Mouse (Mus musculus) heart, embryonic 14.5 days (tissue): ENCODE data around the gene Atp5b. TPM values are rescaled to one million over a fixed set of nuclear protein-coding genes. Genes with fewer than 3 reads are reported as not detected.
A peak's percentile ranks its signal among the peaks of the same experiment; 100 is the strongest.

Experiments
- ATAC-seq: fragments of 200-750 bp; cut with Nextera tagmentation; 2 replicates; pipeline ENCODE4 v1.8.0; 2017; ENCODE audit warnings: low read depth, moderate TSS enrichment; ENCODE audit not compliant: insufficient number of reproducible peaks, insufficient read depth, low FRiP score
- H3K27ac ChIP-seq, 2 experiments: fragments of 200-500 bp in 1 of 2; fragments of 300-500 bp in 1 of 2; sonication (generic) in 1 of 2; replicated peaks in 1 of 2; 2 replicates each; pipeline ENCODE4 v1.5.1; 2012 to 2014; ENCODE audit warnings: low read depth in 2 of 2, low read length in 2 of 2, control low read depth in 1 of 2, mild to moderate bottlenecking in 1 of 2, mixed read lengths in 1 of 2; ENCODE audit not compliant: control insufficient read depth in 1 of 2, insufficient read depth in 1 of 2
- H3K27me3 ChIP-seq: fragments of 300-500 bp; sonication (generic); 2 replicates; pipeline ENCODE4 v1.6.1; 2014; ENCODE audit warnings: mild to moderate bottlenecking, low read length, control low read depth; ENCODE audit not compliant: control insufficient read depth, insufficient read depth
- H3K36me3 ChIP-seq: fragments of 300-500 bp; sonication (generic); 2 replicates; pipeline ENCODE4 v1.6.1; 2014; ENCODE audit warnings: mild to moderate bottlenecking, control low read depth, low read length, mixed read lengths; ENCODE audit not compliant: control insufficient read depth, insufficient read depth
- H3K4me1 ChIP-seq, 2 experiments: fragments of 200-500 bp in 1 of 2; fragments of 300-500 bp in 1 of 2; sonication (generic) in 1 of 2; 2 replicates each; pipeline ENCODE4 v1.6.1; 2012 to 2014; ENCODE audit warnings: low read length in 2 of 2, control low read depth in 1 of 2, mixed read lengths in 1 of 2; ENCODE audit not compliant: control insufficient read depth in 2 of 2, insufficient read depth in 2 of 2
- H3K4me2 ChIP-seq: fragments of 300-500 bp; sonication (generic); 2 replicates; pipeline ENCODE4 v1.6.1; 2014; ENCODE audit warnings: mild to moderate bottlenecking, low read length
- H3K4me3 ChIP-seq, 2 experiments: fragments of 200-500 bp in 1 of 2; fragments of 300-500 bp in 1 of 2; sonication (generic) in 1 of 2; 2 replicates each; pipeline ENCODE4 v1.5.1; 2012 to 2014; ENCODE audit warnings: low read length in 2 of 2, mild to moderate bottlenecking in 2 of 2, control low read depth in 1 of 2, low read depth in 1 of 2, moderate library complexity in 1 of 2; ENCODE audit not compliant: control insufficient read depth in 1 of 2, insufficient read depth in 1 of 2
- H3K9ac ChIP-seq: fragments of 300-500 bp; sonication (generic); 2 replicates; pipeline ENCODE4 v1.6.1; 2014; ENCODE audit warnings: mild to moderate bottlenecking, low read length
- H3K9me3 ChIP-seq: fragments of 300-500 bp; sonication (generic); 2 replicates; pipeline ENCODE4 v1.6.1; 2016; ENCODE audit warnings: low read length, control low read depth; ENCODE audit not compliant: control insufficient read depth
- WGBS: fragments of 180-500 bp; shearing (Covaris S2); extraction: QIAGEN DNeasy Blood & Tissue Kit; methylation state at CpG from one replicate; pipeline ENCODE4 v1.1.7; 2014; 5-methylcytosine and 5-hydroxymethylcytosine counted together
- polyA plus RNA-seq: library from polyadenylated mRNA; unstranded; fragments of >200 nt; fragmentation: Nextera tagmentation; extraction: Ambion mirVana; gene quantifications from 2 replicates; pipeline ENCODE4 v1.2.1, GENCODE M21; 2014

The Atp5b gene
- polyA plus RNA-seq, 1 experiment from 2014 or later, result 6,412 TPM

- H3K27ac ChIP-seq, result peak overlapping the region; percentile 93 to 98
- ATAC-seq, result peak; percentile 58
- peak overlapping the region; percentile 96 for H3K4me2 ChIP-seq
- H3K36me3 ChIP-seq, result peaks cover 29% of the 10 kb centered on the region
- WGBS, result under 1% methylated on average over 77 of the region's 88 CpGs
- H3K9me3 ChIP-seq, result no peaks in the 10 kb centered on the region
- peak overlapping the region; percentile 94 for H3K9ac ChIP-seq
- peak overlapping the region; percentile 91 for H3K4me3 ChIP-seq
- H3K27me3 ChIP-seq, result no peaks in the 10 kb centered on the region
- H3K4me1 ChIP-seq, result peaks cover 23 to 51% of the 10 kb centered on the region in 2 experiments
Observed at GRCm38 (mm10) chr10:128092506-128093495, 9.7 kb downstream of the Atp5b start.

DNA sequence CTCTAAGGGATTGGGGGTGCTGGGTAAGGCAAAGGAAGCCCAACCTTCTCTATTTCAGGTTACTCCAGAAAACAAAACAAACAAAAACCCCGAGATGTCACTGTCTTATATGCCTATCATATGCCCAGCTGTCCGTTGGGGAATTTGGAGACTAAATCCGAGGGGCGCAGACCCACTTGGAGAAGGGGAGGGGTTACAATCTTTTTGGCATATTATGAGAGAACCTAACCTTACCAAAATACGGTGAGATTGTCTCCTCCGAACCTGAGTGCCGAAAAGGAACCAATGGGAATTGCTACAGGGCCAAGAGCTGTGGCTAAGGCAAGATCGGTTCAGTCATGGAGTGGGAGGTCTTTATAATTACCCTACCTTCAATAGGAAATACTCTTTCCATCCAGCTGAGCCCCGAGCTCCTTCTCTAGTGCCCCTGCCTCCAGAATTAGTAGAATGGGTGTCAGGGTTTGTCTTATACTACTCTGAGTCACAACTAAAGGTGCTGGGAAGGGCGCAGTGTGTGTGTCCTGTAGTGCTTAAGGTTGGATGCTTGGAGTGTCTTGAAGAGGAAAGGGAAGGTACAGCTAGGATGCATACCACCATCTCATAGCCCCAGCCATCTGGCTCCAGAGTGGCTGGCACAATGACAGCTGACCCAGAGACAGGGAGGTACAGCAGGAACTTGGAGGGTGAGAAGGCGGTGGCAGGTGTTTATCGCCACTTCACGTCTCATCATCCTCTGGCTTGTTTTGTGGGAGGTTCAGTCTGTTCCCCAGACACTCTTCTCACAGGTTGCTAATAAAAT is 10.6 kb downstream of the Atp5b start:
- Histone ChIP-seq H3K4me1 (peaks cover 23 to 55% of the 10 kb centered on the region in 2 experiments), H3K4me2 (peak overlapping the region; percentile 96), H3K9ac (peak overlapping the region; percentile 94), H3K9me3 (no peaks in the 10 kb centered on the region), H3K36me3 (peaks cover 20% of the 10 kb centered on the region), H3K4me3 (peak overlapping the region; percentile 91), H3K27me3 (no peaks in the 10 kb centered on the region), H3K27ac (peak overlapping the region; percentile 93 to 98)
- WGBS, result 25% methylated on average over 13 of the region's 13 CpGs
- ATAC-seq, result no peak

DNA sequence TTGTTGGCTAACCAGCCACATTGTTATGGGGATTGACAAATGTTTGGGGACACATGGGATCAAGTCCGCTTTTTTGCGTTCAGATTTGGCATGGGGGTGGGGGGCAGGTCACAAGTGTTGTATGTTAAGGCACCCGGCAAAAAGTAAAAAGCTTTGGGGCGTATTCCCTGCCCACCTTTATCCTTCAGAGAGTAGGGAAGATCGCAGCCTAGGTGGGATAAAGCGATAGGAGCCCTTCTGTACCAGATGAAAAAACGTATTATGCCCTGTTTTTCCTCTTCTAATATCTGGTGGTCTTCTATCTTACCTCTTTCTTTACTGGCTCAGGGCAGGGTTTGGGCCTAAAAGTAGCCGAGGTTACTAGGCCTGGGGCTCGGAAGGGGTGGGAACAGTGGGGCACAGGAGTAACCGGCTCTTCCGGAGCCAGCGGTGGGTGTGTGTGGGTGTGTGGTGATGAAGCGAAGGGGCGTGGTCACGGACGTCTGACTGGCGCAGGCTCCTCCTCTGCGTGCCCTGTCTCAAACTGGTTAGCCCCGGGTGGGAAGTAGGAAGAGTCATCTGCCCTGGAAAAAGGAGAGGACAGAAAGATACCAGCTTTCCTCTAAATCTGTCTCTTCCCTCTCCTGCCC is 11.4 kb downstream of the Atp5b start:
- no peaks in the 10 kb centered on the region for H3K27me3 ChIP-seq
- H3K4me1 ChIP-seq, result peaks cover 23 to 54% of the 10 kb centered on the region in 2 experiments
- peaks cover 13% of the 10 kb centered on the region for H3K36me3 ChIP-seq
- WGBS, result 11% methylated on average over 19 of the region's 19 CpGs
- peak; percentile 49 for ATAC-seq
- peak overlapping the region; percentile 94 for H3K9ac ChIP-seq
- H3K27ac ChIP-seq, result peak overlapping the region; percentile 93 to 98
- no peaks in the 10 kb centered on the region for H3K9me3 ChIP-seq
- H3K4me2 ChIP-seq, result peak overlapping the region; percentile 96
- peak overlapping the region; percentile 14 to 91; a peak in 3 of 4 replicates for H3K4me3 ChIP-seq

DNA sequence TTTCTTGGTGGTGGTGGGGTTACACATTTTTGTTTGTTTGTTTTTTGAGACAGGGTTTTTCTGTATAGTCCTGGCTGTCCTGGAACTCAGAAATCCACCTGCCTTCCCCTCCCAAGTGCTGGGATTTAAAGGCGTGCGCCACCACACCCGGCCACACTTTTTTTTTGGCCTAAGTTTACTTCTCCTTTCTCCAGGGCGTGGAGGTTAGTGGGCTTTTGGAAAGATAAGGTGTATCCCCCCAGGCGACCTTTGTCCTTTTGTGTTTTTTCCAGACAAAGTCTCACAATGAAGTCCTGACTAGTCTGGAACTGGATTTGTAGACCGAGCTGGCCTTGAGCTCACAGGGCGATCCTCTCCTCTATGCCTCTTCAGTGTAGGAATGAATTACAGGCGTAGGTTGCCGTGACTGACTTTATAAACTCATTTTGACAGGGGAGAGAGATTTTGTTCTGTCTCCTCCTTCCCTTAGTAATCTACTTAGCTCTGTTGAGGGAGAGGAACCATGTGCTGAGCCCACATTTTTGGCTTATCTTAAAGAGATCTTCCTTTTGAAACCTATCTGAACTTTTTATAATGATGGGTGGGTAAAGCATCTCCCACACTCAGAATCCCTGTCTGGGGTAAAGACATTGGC is 12.0 kb downstream of the Atp5b start:
- no peak for ATAC-seq
- 39% methylated on average over 9 of the region's 9 CpGs for whole genome bisulfite sequencing
- Histone ChIP-seq H3K4me3 (peak overlapping the region in 1 of 2 experiments; percentile 91; a peak in 2 of 4 replicates), H3K4me2 (peak overlapping the region; percentile 96), H3K4me1 (peaks cover 23 to 51% of the 10 kb centered on the region in 2 experiments), H3K9me3 (no peaks in the 10 kb centered on the region), H3K27ac (peak overlapping the region; percentile 11 to 98; a peak in 1 of 4 replicates), H3K9ac (peak overlapping the region; percentile 94), H3K36me3 (peaks cover 6% of the 10 kb centered on the region), H3K27me3 (no peaks in the 10 kb centered on the region)

DNA sequence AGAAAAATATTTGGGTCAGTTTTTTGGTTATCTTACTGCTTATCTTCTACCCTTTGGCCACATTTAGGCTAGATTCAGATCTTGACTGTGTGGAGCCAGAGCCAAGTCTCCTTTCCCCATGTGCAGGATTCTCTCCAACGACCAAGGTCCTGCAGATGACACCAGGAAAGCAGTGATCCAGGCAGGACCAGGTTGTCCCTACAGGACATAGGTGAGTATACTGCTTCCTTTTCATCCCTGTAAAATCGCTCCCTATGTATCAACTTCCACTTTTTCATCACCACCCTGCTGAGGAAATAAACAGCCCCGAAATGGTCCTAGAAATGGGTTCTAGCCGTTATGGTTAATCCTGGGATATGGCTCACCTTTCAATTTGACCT is 13.2 kb downstream of the Atp5b start:
- H3K4me3 ChIP-seq, result peak overlapping the region in 1 of 2 experiments; percentile 100; a peak in 1 of 4 replicates
- H3K36me3 ChIP-seq, result peaks cover 5% of the 10 kb centered on the region; the same call in 1 of the 2 replicates
- no peak overlapping the region for H3K9ac ChIP-seq
- no peak for ATAC-seq
- no peaks in the 10 kb centered on the region for H3K27me3 ChIP-seq
- peaks cover 23 to 42% of the 10 kb centered on the region in 2 experiments for H3K4me1 ChIP-seq
- 19% methylated on average over 4 of the region's 4 CpGs for WGBS
- peak overlapping the region; percentile 14 for H3K4me2 ChIP-seq
- no peaks in the 10 kb centered on the region for H3K9me3 ChIP-seq
- no peak overlapping the region for H3K27ac ChIP-seq

GRCm38 (mm10) chr10:128096693-128097586 is 13.9 kb downstream of the Atp5b start:
- ATAC-seq, result peak; percentile 66
- no peaks in the 10 kb centered on the region for H3K27me3 ChIP-seq
- H3K36me3 ChIP-seq, result peaks cover 5% of the 10 kb centered on the region; the same call in 1 of the 2 replicates
- WGBS, result under 1% methylated on average over 80 of the region's 86 CpGs
- peak overlapping the region; percentile 93 to 100 for H3K4me3 ChIP-seq
- H3K9me3 ChIP-seq, result no peaks in the 10 kb centered on the region
- H3K27ac ChIP-seq, result peak overlapping the region; percentile 56 to 74
- H3K9ac ChIP-seq, result peak overlapping the region; percentile 93
- H3K4me1 ChIP-seq, result peaks cover 18 to 36% of the 10 kb centered on the region in 2 experiments
- H3K4me2 ChIP-seq, result peak overlapping the region; percentile 88
